Mouse (Mus musculus): ENCODE results near the gene Pde4d. TPM values are rescaled to one million over a fixed set of nuclear protein-coding genes. Genes with fewer than 3 reads are reported as not detected.

Gene Pde4d
- 5.0 TPM for polyA plus RNA-seq (2017; shearing (Covaris generic))

GRCm38 (mm10) chr13:108449116-108450097 lies at the start of gene Pde4d:
Gene Pde4d, plus strand, starts transcription at chr13:108449948.

Other genes with a start within 250 kb of the Pde4d start
- gene Elovl7, start 235.5 kb upstream of the Pde4d start, polyA plus RNA-seq (2017; shearing (Covaris generic)), result 0.27 TPM
- gene Depdc1b, start 133.6 kb upstream of the Pde4d start, polyA plus RNA-seq (2017; shearing (Covaris generic)), result 2.8 TPM

Measured in activated CD4-positive, CD25-positive, alpha-beta regulatory T cell, adult 9 weeks (primary cell).